ENCODE assay signal across 8 mouse cellular contexts in the genomic region with DNA sequence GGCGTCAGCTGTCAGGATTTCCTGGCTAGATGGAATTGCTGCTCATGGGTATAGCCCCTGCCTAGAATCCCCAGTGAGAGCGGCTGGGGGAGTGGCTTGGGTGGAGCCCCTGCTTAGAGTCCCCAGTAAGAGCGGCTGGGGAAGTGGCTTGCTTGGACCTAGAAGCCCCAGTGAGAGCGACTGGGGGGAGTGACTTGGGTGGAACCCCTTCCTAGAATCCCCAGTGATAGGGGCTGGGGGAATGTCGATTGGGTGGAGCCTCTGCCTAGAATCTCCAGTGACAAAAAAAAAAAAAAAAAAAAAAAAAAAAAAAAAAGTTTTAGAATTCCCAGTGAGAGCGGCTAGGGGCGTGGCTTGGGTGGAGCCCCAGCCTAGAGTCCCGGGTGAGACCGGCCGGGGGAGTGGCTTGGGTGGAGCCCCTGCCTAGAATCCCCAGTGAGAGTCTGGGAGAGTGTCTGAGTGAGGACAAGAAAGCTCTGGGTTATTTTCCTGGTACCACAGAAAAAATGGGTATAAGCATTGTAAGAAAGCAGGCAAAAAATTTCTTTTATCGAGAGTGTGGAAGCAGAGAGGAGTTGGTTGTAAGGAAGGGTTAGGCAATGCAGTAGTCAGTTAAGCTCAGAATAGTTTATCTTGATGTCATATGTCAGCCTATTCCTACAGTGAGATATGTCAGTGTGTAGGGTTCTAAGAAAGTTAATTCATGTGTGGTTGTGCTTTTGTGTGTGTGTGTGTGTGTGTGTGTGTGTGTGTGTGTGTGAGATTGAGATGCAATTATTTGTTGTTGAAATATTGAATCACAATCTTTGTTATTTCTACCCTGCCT. TPM values are rescaled to one million over a fixed set of nuclear protein-coding genes. Genes with fewer than 3 reads are reported as not detected.
DNase-seq lines count a peak whose midpoint lies in the region; ATAC-seq and TF ChIP-seq lines count a peak whose summit lies in the region.

No protein-coding gene starts in this region.

- no peak for TF ChIP-seq CTCF in lung, adult 2 months (IDR thresholded peaks at IDR 0.05; ENCODE audit: insufficient read depth, low read length)

- H3K4me3 ChIP-seq in lung, embryonic 15.5 days: no peak overlapping the region
- no peak overlapping the region for H3K4me3 ChIP-seq in lung, adult 2 months (replicated peaks; ENCODE audit: extremely low read depth, low read depth, low read length)
- H3K4me3 ChIP-seq in heart, embryonic 11.5 days (ENCODE audit: low read depth, low read length): no peak overlapping the region
- no peak overlapping the region for H3K4me3 ChIP-seq in liver, embryonic 11.5 days (ENCODE audit: low read depth, low read length)
- H3K4me3 ChIP-seq in stomach, embryonic 14.5 days (ENCODE audit: low read depth, low read length): no peak overlapping the region

- H3K4me1 ChIP-seq in lung, embryonic 15.5 days: 0 out of 2 replicates have a peak, but pooled peaks cover 4% of the 10 kb centered on the region
- no peaks in the 10 kb centered on the region for H3K4me1 ChIP-seq in lung, adult 2 months (ENCODE audit: control insufficient read depth, insufficient read depth, low read length)
- no peaks in the 10 kb centered on the region for H3K4me1 ChIP-seq in heart, embryonic 11.5 days (ENCODE audit: control insufficient read depth, insufficient read depth, low read length)
- peaks cover 2% of the 10 kb centered on the region for H3K4me1 ChIP-seq in liver, embryonic 11.5 days (replicated peaks; ENCODE audit: control insufficient read depth, insufficient read depth, low read length)
- H3K4me1 ChIP-seq in stomach, embryonic 14.5 days (ENCODE audit: control insufficient read depth, insufficient read depth, low read length): no peaks in the 10 kb centered on the region

- no peak overlapping the region for H3K27ac ChIP-seq in lung, embryonic 15.5 days
- no peak overlapping the region for H3K27ac ChIP-seq in heart, embryonic 11.5 days (ENCODE audit: low read depth, low read length)
- H3K27ac ChIP-seq in liver, embryonic 11.5 days (ENCODE audit: low read depth, low read length): no peak overlapping the region
- H3K27ac ChIP-seq in stomach, embryonic 14.5 days (ENCODE audit: low read length): no peak overlapping the region

- H3K36me3 ChIP-seq in lung, embryonic 15.5 days: no peaks in the 10 kb centered on the region
- H3K36me3 ChIP-seq in heart, embryonic 11.5 days (ENCODE audit: control insufficient read depth, insufficient read depth, low read length): no peaks in the 10 kb centered on the region
- H3K36me3 ChIP-seq in liver, embryonic 11.5 days (ENCODE audit: control insufficient read depth, insufficient read depth, low read length): no peaks in the 10 kb centered on the region
- no peaks in the 10 kb centered on the region for H3K36me3 ChIP-seq in stomach, embryonic 14.5 days (ENCODE audit: control insufficient read depth, insufficient read depth, low read length)

- 2% methylated on average over 11 of the region's 11 CpGs for WGBS in lung, embryonic 15.5 days
- 5% methylated on average over 11 of the region's 11 CpGs for WGBS in lung, adult 2 months
- WGBS in heart, embryonic 11.5 days (ENCODE audit: insufficient replicate concordance): under 1% methylated on average over 11 of the region's 11 CpGs
- WGBS in liver, embryonic 11.5 days: 1% methylated on average over 11 of the region's 11 CpGs
- 1% methylated on average over 11 of the region's 11 CpGs for WGBS in stomach, embryonic 14.5 days

- H3K4me2 ChIP-seq in lung, embryonic 15.5 days: peak overlapping the region; percentile 42
- H3K4me2 ChIP-seq in heart, embryonic 11.5 days: peak overlapping the region; percentile 41
- H3K4me2 ChIP-seq in liver, embryonic 11.5 days: peak overlapping the region; percentile 45
- H3K4me2 ChIP-seq in stomach, embryonic 14.5 days (replicated peaks; ENCODE audit: low read depth, low read length): no peak overlapping the region; the same call in 1 of the 2 replicates

- ATAC-seq in lung, embryonic 15.5 days (ENCODE audit: borderline replicate concordance, extremely low read depth, low FRiP score, low TSS enrichment): peak; percentile 95
- ATAC-seq in heart, embryonic 11.5 days (replicated peaks; ENCODE audit: insufficient number of reproducible peaks, low FRiP score, low TSS enrichment): peak; percentile 77
- peak; percentile 89 for ATAC-seq in liver, embryonic 11.5 days (replicated peaks; ENCODE audit: low FRiP score)
- ATAC-seq in stomach, embryonic 14.5 days (ENCODE audit: insufficient number of reproducible peaks, insufficient read depth, low FRiP score, low read depth): peak; percentile 88

- H3K9ac ChIP-seq in lung, embryonic 15.5 days: no peak overlapping the region
- no peak overlapping the region for H3K9ac ChIP-seq in heart, embryonic 11.5 days (ENCODE audit: low read depth, low read length)
- no peak overlapping the region for H3K9ac ChIP-seq in liver, embryonic 11.5 days (ENCODE audit: low read depth, low read length)
- H3K9ac ChIP-seq in stomach, embryonic 14.5 days (replicated peaks; ENCODE audit: low read depth, low read length): no peak overlapping the region

- DNase-seq in lung, adult 2 months: no peak
- DNase-seq in embryo, embryonic 10.5 days (ENCODE audit: low spot score): peak; percentile 75
- peak; percentile 61 for DNase-seq in liver, embryonic 11.5 days (ENCODE audit: low spot score)
- DNase-seq in MN1 (ENCODE audit: low spot score): no peak
- DNase-seq in B cell, adult 2 months: no peak

- no peaks in the 10 kb centered on the region for H3K9me3 ChIP-seq in lung, embryonic 15.5 days
- no peaks in the 10 kb centered on the region for H3K9me3 ChIP-seq in heart, embryonic 11.5 days (replicated peaks; ENCODE audit: control insufficient read depth, low read length)
- H3K9me3 ChIP-seq in liver, embryonic 11.5 days (ENCODE audit: control insufficient read depth, low read length): no peaks in the 10 kb centered on the region
- H3K9me3 ChIP-seq in stomach, embryonic 14.5 days (ENCODE audit: control insufficient read depth, low read depth, low read length): no peaks in the 10 kb centered on the region

- no peak for TF ChIP-seq POLR2A in lung, adult 2 months (IDR thresholded peaks at IDR 0.05; ENCODE audit: borderline replicate concordance, extremely low read depth, low read depth, low read length)

- no peaks in the 10 kb centered on the region for H3K27me3 ChIP-seq in lung, embryonic 15.5 days
- H3K27me3 ChIP-seq in heart, embryonic 11.5 days (ENCODE audit: control insufficient read depth, insufficient read depth, low read length): no peaks in the 10 kb centered on the region
- peaks cover 6% of the 10 kb centered on the region; the same call in 1 of the 2 replicates for H3K27me3 ChIP-seq in liver, embryonic 11.5 days (replicated peaks; ENCODE audit: control insufficient read depth, insufficient read depth, low read length)
- H3K27me3 ChIP-seq in stomach, embryonic 14.5 days (ENCODE audit: control insufficient read depth, insufficient read depth, low read length): no peaks in the 10 kb centered on the region

RNA-seq across cellular contexts. Expression of a gene that starts 13.6 kb away (rescaled TPM):
- 8.6 and 10.4 TPM in 2 replicates for polyA plus RNA-seq in lung, embryonic 15.5 days (2015; fragmentation: Nextera tagmentation; extraction: Ambion mirVana)
- polyA plus RNA-seq in lung, adult 2 months (2012; rRNA removed): 5.3 and 7.9 TPM in 2 replicates
- 5.5 and 6.7 TPM in 2 replicates for polyA plus RNA-seq in heart, embryonic 11.5 days (2014; fragmentation: Nextera tagmentation; extraction: Ambion mirVana)
- polyA plus RNA-seq in liver, embryonic 11.5 days (2014; fragmentation: Nextera tagmentation; extraction: Ambion mirVana): 5.4 and 6.4 TPM in 2 replicates
- polyA plus RNA-seq in stomach, embryonic 14.5 days (2014; fragmentation: Nextera tagmentation; extraction: Ambion mirVana): 11.0 and 11.7 TPM in 2 replicates

RNA-seq across cellular contexts. Expression of a gene that starts 30.8 kb away (rescaled TPM):
- polyA plus RNA-seq in lung, embryonic 15.5 days (2015; fragmentation: Nextera tagmentation; extraction: Ambion mirVana): not detected in 2 replicates
- polyA plus RNA-seq in lung, adult 2 months (2012; rRNA removed): not detected in 2 replicates
- polyA plus RNA-seq in heart, embryonic 11.5 days (2014; fragmentation: Nextera tagmentation; extraction: Ambion mirVana): not detected in 2 replicates
- not detected in 2 replicates for polyA plus RNA-seq in liver, embryonic 11.5 days (2014; fragmentation: Nextera tagmentation; extraction: Ambion mirVana)
- polyA plus RNA-seq in stomach, embryonic 14.5 days (2014; fragmentation: Nextera tagmentation; extraction: Ambion mirVana): not detected in 2 replicates

RNA-seq across cellular contexts. Expression of a gene that starts 31.2 kb away (rescaled TPM):
- 16.4 and 17.5 TPM in 2 replicates for polyA plus RNA-seq in lung, embryonic 15.5 days (2015; fragmentation: Nextera tagmentation; extraction: Ambion mirVana)
- 34.2 and 37.7 TPM in 2 replicates for polyA plus RNA-seq in lung, adult 2 months (2012; rRNA removed)
- 12.2 and 15.6 TPM in 2 replicates for polyA plus RNA-seq in heart, embryonic 11.5 days (2014; fragmentation: Nextera tagmentation; extraction: Ambion mirVana)
- polyA plus RNA-seq in liver, embryonic 11.5 days (2014; fragmentation: Nextera tagmentation; extraction: Ambion mirVana): 4.5 and 5.0 TPM in 2 replicates
- 33.9 and 34.9 TPM in 2 replicates for polyA plus RNA-seq in stomach, embryonic 14.5 days (2014; fragmentation: Nextera tagmentation; extraction: Ambion mirVana)

RNA-seq across cellular contexts. Expression of a gene that starts 40.4 kb away (rescaled TPM):
- 4.8 and 5.6 TPM in 2 replicates for polyA plus RNA-seq in lung, embryonic 15.5 days (2015; fragmentation: Nextera tagmentation; extraction: Ambion mirVana)
- 12.1 and 18.1 TPM in 2 replicates for polyA plus RNA-seq in lung, adult 2 months (2012; rRNA removed)
- polyA plus RNA-seq in heart, embryonic 11.5 days (2014; fragmentation: Nextera tagmentation; extraction: Ambion mirVana): 0.49 and 0.58 TPM in 2 replicates
- polyA plus RNA-seq in liver, embryonic 11.5 days (2014; fragmentation: Nextera tagmentation; extraction: Ambion mirVana): 2.1 and 2.2 TPM in 2 replicates
- 5.0 and 5.3 TPM in 2 replicates for polyA plus RNA-seq in stomach, embryonic 14.5 days (2014; fragmentation: Nextera tagmentation; extraction: Ambion mirVana)

RNA-seq across cellular contexts. Expression of a gene that starts 59.1 kb away (rescaled TPM):
- 8.7 and 9.5 TPM in 2 replicates for polyA plus RNA-seq in lung, embryonic 15.5 days (2015; fragmentation: Nextera tagmentation; extraction: Ambion mirVana)
- polyA plus RNA-seq in lung, adult 2 months (2012; rRNA removed): 44.0 and 51.8 TPM in 2 replicates
- 11.6 and 13.3 TPM in 2 replicates for polyA plus RNA-seq in heart, embryonic 11.5 days (2014; fragmentation: Nextera tagmentation; extraction: Ambion mirVana)
- 5.2 and 6.3 TPM in 2 replicates for polyA plus RNA-seq in liver, embryonic 11.5 days (2014; fragmentation: Nextera tagmentation; extraction: Ambion mirVana)
- polyA plus RNA-seq in stomach, embryonic 14.5 days (2014; fragmentation: Nextera tagmentation; extraction: Ambion mirVana): 11.5 and 12.7 TPM in 2 replicates

Comparison
In these comparisons a context has a peak if more than half of its experiments do, and no peak if none do; other contexts are left out.
1. DNase-seq: peak in embryo, embryonic 10.5 days (single experiment) and liver, embryonic 11.5 days (single experiment); none in lung, adult 2 months (single experiment), MN1 (single experiment) and B cell, adult 2 months (0 of 2).
2. Peak in every context shown above with its lines, with median percentiles within 50 percentile points of each other: ATAC-seq.